Comparison of ENCODE assay signal across 14 mouse cellular contexts in the genomic region with DNA sequence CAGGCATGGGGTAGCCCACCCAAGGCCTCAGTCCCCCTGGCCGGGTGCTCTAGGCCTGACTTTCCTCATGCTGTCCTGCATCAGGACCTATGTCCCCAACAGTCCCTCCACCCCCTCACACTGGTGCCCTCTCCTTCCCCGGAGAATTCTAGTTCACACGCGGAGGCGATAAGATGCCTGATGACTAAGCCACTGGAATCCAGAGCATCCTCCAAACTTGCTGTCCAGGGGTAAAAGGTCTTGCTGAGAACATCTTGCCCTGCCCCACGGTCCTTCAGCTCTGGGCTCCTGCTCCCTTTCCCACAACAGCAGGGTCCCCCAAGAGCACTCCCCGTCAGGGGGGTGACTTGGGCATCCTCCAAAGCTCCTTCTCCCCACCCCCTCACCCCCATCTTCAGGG. TPM values are rescaled to one million over a fixed set of nuclear protein-coding genes. Genes with fewer than 3 reads are reported as not detected.
DNase-seq lines count a peak whose midpoint lies in the region; ATAC-seq lines count a peak whose summit lies in the region.
"Had no signal": no experiment of that assay in that cellular context is flagged by ENCODE, and none has a peak within 500 bp of the region (broad histone marks: within the 10 kb centered on the region; RNA-seq: fewer than 3 reads in every experiment).

No protein-coding gene starts in this region.

- peaks cover 20% of the 10 kb centered on the region for H3K4me1 ChIP-seq in heart, embryonic 10.5 days
- peaks cover 10% of the 10 kb centered on the region for H3K4me1 ChIP-seq in heart, embryonic 11.5 days (ENCODE audit: control insufficient read depth, insufficient read depth, low read length)

- peak overlapping the region; percentile 56; the same call in 1 of the 2 replicates for H3K27ac ChIP-seq in heart, embryonic 10.5 days
- H3K27ac ChIP-seq in heart, embryonic 11.5 days (ENCODE audit: low read depth, low read length) = no peak overlapping the region
- H3K27ac ChIP-seq: hindbrain, postnatal 0 days had no signal

- H3K27me3 ChIP-seq in heart, embryonic 10.5 days (ENCODE audit: insufficient read depth, poor library complexity, severe bottlenecking) = no peaks in the 10 kb centered on the region; the same call in 1 of the 2 replicates
- peaks cover 3% of the 10 kb centered on the region; the same call in 1 of the 2 replicates for H3K27me3 ChIP-seq in heart, embryonic 11.5 days (ENCODE audit: control insufficient read depth, insufficient read depth, low read length)

- H3K4me2 ChIP-seq in heart, embryonic 11.5 days = no peak overlapping the region
- H3K4me2 ChIP-seq: liver, embryonic 11.5 days had no signal

- no peak for ATAC-seq in heart, embryonic 11.5 days (replicated peaks; ENCODE audit: insufficient number of reproducible peaks, low FRiP score, low TSS enrichment)
- ATAC-seq in megakaryocyte, adult 5-6 weeks (ENCODE audit: poor library complexity, severe bottlenecking) = no peak
- ATAC-seq: hindbrain, postnatal 0 days had no signal

- peaks cover 11% of the 10 kb centered on the region for H3K36me3 ChIP-seq in heart, embryonic 10.5 days
- no peaks in the 10 kb centered on the region for H3K36me3 ChIP-seq in heart, embryonic 11.5 days (ENCODE audit: control insufficient read depth, insufficient read depth, low read length)

- H3K9ac ChIP-seq in heart, embryonic 11.5 days (ENCODE audit: low read depth, low read length) = no peak overlapping the region

- 56% methylated on average over 7 of the region's 7 CpGs for WGBS in heart, embryonic 10.5 days
- 57% methylated on average over 7 of the region's 7 CpGs for WGBS in heart, embryonic 11.5 days (ENCODE audit: insufficient replicate concordance)

- no peak for DNase-seq in heart, embryonic 10.5 days (ENCODE audit: low spot score)
- DNase-seq in urinary bladder, postnatal 14 days (ENCODE audit: low spot score) = peak; percentile 25
- no peak for DNase-seq in urinary bladder, postnatal 36 days (ENCODE audit: low spot score in 2 of 2)
- DNase-seq in kidney, postnatal 25 days = peak; percentile 39 to 63
- DNase-seq in liver = no peak
- DNase-seq in right cerebral cortex, adult 2 months (ENCODE audit: low spot score in 2 of 2) = no peak
- DNase-seq: cerebellum, adult 9-10 months; layer of hippocampus, postnatal 36 days; retina, postnatal 1 day had no signal

- no peaks in the 10 kb centered on the region for H3K9me3 ChIP-seq in heart, embryonic 10.5 days
- 0 out of 2 replicates have a peak, but pooled peaks cover 3% of the 10 kb centered on the region for H3K9me3 ChIP-seq in heart, embryonic 11.5 days (replicated peaks; ENCODE audit: control insufficient read depth, low read length)

- H3K4me3 ChIP-seq in heart, embryonic 10.5 days = no peak overlapping the region
- H3K4me3 ChIP-seq in heart, embryonic 11.5 days (ENCODE audit: low read depth, low read length) = no peak overlapping the region

RNA-seq across cellular contexts. Expression of a gene that starts 10.1 kb away (rescaled TPM):
- polyA plus RNA-seq in heart, embryonic 10.5 days (2016; fragmentation: Nextera tagmentation; extraction: Ambion mirVana) = 98.7 and 105 TPM in 2 replicates
- 104 and 106 TPM in 2 replicates for polyA plus RNA-seq in heart, embryonic 11.5 days (2014; fragmentation: Nextera tagmentation; extraction: Ambion mirVana)
- total RNA-seq in megakaryocyte, adult 5-6 weeks (2015) = 107 and 114 TPM in 2 replicates
- 80.8 and 95.5 TPM in 2 replicates for total RNA-seq in megakaryocyte, adult 5-6 weeks (2017)

RNA-seq across cellular contexts. Expression of a gene that starts 10.3 kb away (rescaled TPM):
- 46.0 and 63.9 TPM in 2 replicates for polyA plus RNA-seq in heart, embryonic 10.5 days (2016; fragmentation: Nextera tagmentation; extraction: Ambion mirVana)
- 31.6 and 35.3 TPM in 2 replicates for polyA plus RNA-seq in heart, embryonic 11.5 days (2014; fragmentation: Nextera tagmentation; extraction: Ambion mirVana)
- 9.9 and 11.9 TPM in 2 replicates for total RNA-seq in megakaryocyte, adult 5-6 weeks (2015)
- total RNA-seq in megakaryocyte, adult 5-6 weeks (2017) = 26.1 and 28.3 TPM in 2 replicates

RNA-seq across cellular contexts. Expression of a gene that starts 17.7 kb away (rescaled TPM):
- polyA plus RNA-seq in heart, embryonic 10.5 days (2016; fragmentation: Nextera tagmentation; extraction: Ambion mirVana) = 13.5 and 42.1 TPM in 2 replicates
- polyA plus RNA-seq in heart, embryonic 11.5 days (2014; fragmentation: Nextera tagmentation; extraction: Ambion mirVana) = 11.7 and 12.3 TPM in 2 replicates
- 1.9 and 2.8 TPM in 2 replicates for total RNA-seq in megakaryocyte, adult 5-6 weeks (2015)
- 2.3 and 3.2 TPM in 2 replicates for total RNA-seq in megakaryocyte, adult 5-6 weeks (2017)
- total RNA-seq: MEL had no signal

RNA-seq across cellular contexts. Expression of a gene that starts 47.0 kb away (rescaled TPM):
- 5.3 and 6.4 TPM in 2 replicates for polyA plus RNA-seq in heart, embryonic 10.5 days (2016; fragmentation: Nextera tagmentation; extraction: Ambion mirVana)
- polyA plus RNA-seq in heart, embryonic 11.5 days (2014; fragmentation: Nextera tagmentation; extraction: Ambion mirVana) = 2.8 and 4.1 TPM in 2 replicates
- 3.9 and 4.2 TPM in 2 replicates for total RNA-seq in megakaryocyte, adult 5-6 weeks (2015)
- 2.5 and 2.8 TPM in 2 replicates for total RNA-seq in megakaryocyte, adult 5-6 weeks (2017)

RNA-seq across cellular contexts. Expression of a gene that starts 49.8 kb away (rescaled TPM):
- polyA plus RNA-seq in heart, embryonic 10.5 days (2016; fragmentation: Nextera tagmentation; extraction: Ambion mirVana) = 0.64 and 1.3 TPM in 2 replicates
- 0.97 and 1.5 TPM in 2 replicates for polyA plus RNA-seq in heart, embryonic 11.5 days (2014; fragmentation: Nextera tagmentation; extraction: Ambion mirVana)
- total RNA-seq in megakaryocyte, adult 5-6 weeks (2015) = 718 and 733 TPM in 2 replicates
- total RNA-seq in megakaryocyte, adult 5-6 weeks (2017) = 291 and 312 TPM in 2 replicates

Comparison
In these comparisons a context has a peak if more than half of its experiments do, and no peak if none do; other contexts are left out.
1. DNase-seq: peak in urinary bladder, postnatal 14 days (single experiment) and kidney, postnatal 25 days (2 of 2); none in heart, embryonic 10.5 days (single experiment), urinary bladder, postnatal 36 days (0 of 2), liver (single experiment) and right cerebral cortex, adult 2 months (0 of 2).